Mouse (Mus musculus) limb, embryonic 10.5 days (tissue): ENCODE measurements around the gene Dio2. TPM values are rescaled to one million over a fixed set of nuclear protein-coding genes. Genes with fewer than 3 reads are reported as not detected.

Experiments used
- DNase-seq: peaks from one replicate; pipeline ENCODE4 v3.0.0-alpha.2; 2017; ENCODE audit warnings: low spot score
- H3K27ac ChIP-seq: fragments of 300-500 bp; sonication (generic); 2 replicates; pipeline ENCODE4 v1.5.1; 2016; ENCODE audit warnings: mild to moderate bottlenecking
- H3K27me3 ChIP-seq: fragments of 300-500 bp; sonication (generic); 2 replicates; pipeline ENCODE4 v1.6.1; 2016; ENCODE audit warnings: low read depth, mild to moderate bottlenecking; ENCODE audit not compliant: poor library complexity, severe bottlenecking
- H3K36me3 ChIP-seq: fragments of 300-500 bp; sonication (generic); 2 replicates; pipeline ENCODE4 v1.6.1; 2016; ENCODE audit warnings: mild to moderate bottlenecking, moderate library complexity
- H3K4me1 ChIP-seq: fragments of 300-500 bp; sonication (generic); 2 replicates; pipeline ENCODE4 v1.6.1; 2016
- H3K4me3 ChIP-seq: fragments of 300-500 bp; sonication (generic); 2 replicates; pipeline ENCODE4 v1.5.1; 2016; ENCODE audit warnings: mild to moderate bottlenecking, moderate library complexity
- H3K9me3 ChIP-seq: fragments of 300-500 bp; sonication (generic); replicated peaks from 2 replicates; pipeline ENCODE4 v1.6.1; 2016; ENCODE audit warnings: mild to moderate bottlenecking
- WGBS: fragments of 180-500 bp; shearing (Covaris S2); methylation state at CpG from one replicate; pipeline ENCODE4 v1.1.7; 2016; 5-methylcytosine and 5-hydroxymethylcytosine counted together
- polyA plus RNA-seq: library from polyadenylated mRNA; unstranded; fragments of >200 nt; fragmentation: Nextera tagmentation; extraction: Ambion mirVana; gene quantifications from 2 replicates; pipeline ENCODE4 v1.2.1, GENCODE M21; 2016

Gene Dio2
- polyA plus RNA-seq = 0.04 TPM in 1 of 2 replicates, not detected in the other

DNA sequence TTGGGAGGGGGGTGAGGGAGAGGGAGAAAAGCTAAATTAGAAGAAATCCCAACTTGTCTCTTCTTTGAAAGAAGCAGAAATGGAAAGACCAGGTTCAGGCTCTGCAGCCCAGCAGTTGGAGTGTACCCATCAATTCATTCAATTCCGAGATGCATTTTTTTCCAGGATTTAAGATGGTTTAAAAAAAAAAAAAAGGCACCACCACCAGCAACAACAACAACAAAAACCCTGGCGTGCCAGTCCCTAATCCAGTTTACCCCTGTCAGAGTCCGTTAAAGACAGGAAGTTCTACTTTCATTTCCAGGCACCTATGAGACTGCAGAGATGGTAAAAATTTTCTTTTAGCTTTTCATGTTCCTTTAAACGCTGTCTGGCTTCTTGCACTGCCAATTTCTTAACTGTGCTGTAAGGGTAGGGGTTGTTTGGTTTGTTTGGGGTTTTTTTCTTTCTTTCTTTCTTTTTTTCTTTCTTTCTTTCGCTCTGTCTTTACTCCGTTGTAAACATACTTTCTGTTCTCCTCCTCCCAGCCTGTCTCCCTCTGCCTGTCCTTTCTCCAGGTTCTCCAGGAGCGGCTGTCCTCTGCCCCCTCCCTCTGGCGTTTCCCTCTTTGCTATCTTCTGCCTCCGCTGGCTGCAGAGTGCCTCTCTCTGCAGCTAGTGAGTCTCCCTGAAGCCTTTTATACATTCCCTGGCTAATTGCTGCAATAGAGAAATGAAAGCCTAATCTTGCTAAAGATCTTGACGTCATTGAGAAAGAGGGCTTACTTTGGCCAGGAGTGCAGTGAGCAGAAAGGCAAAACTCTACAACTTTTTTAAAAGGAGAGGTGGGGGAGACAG is at the start of gene Dio2:
Dio2 (minus strand) TSS at position 51 of the 836 bp plus-strand sequence.
- H3K4me3 ChIP-seq = peak within 1 kb of the TSS; percentile 15; the same call in 1 of the 2 replicates
- 0 out of 2 replicates have a peak, but pooled peaks cover 5% of the 10 kb centered on the region for H3K4me1 ChIP-seq
- DNase-seq = no peak
- no peaks in the 10 kb centered on the region for H3K36me3 ChIP-seq
- H3K27ac ChIP-seq = no peak within 1 kb of the TSS
- WGBS = 23% methylated on average over 10 of the region's 10 CpGs
- H3K27me3 ChIP-seq = no peaks in the 10 kb centered on the region
- H3K9me3 ChIP-seq = no peaks in the 10 kb centered on the region

DNA sequence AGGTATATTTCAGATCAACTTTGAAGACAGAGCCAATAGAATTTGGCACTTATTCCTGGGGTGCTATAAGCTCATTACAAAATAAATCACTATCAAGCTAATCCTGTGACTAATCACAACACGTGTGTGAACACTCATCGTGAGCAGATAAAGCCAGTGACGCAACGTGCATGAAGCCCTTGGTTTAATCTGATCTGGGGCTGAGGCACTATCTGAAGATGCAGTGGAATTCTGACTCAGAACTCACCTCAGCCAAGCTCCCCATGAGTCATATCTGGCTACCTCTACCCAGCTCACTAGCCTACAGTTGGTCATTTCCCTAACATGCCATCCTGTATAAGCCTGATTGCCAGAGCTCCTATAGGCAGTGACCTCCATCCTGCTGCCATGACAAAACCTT is 43.2 kb upstream of the Dio2 start:
- H3K27ac ChIP-seq = no peak overlapping the region
- DNase-seq = no peak
- no peaks in the 10 kb centered on the region for H3K9me3 ChIP-seq
- H3K27me3 ChIP-seq = no peaks in the 10 kb centered on the region
- H3K36me3 ChIP-seq = no peaks in the 10 kb centered on the region
- no peak overlapping the region for H3K4me3 ChIP-seq
- no peaks in the 10 kb centered on the region for H3K4me1 ChIP-seq
- WGBS = 91% methylated on average over 4 of the region's 4 CpGs

GRCm38 (mm10) chr12:90744752-90745151 is 6.5 kb upstream of the Dio2 start:
- Histone ChIP-seq H3K4me3 (no peak overlapping the region), H3K27me3 (no peaks in the 10 kb centered on the region)
- no peak for DNase-seq

GRCm38 (mm10) chr12:90743633-90744032 is 5.4 kb upstream of the Dio2 start:
- no peak for DNase-seq

More at GRCm38 (mm10) chr12:90744752-90745151, 6.5 kb upstream of the Dio2 start:
- Histone ChIP-seq H3K36me3 (no peaks in the 10 kb centered on the region), H3K9me3 (no peaks in the 10 kb centered on the region), H3K27ac (no peak overlapping the region), H3K4me1 (no peaks in the 10 kb centered on the region)

GRCm38 (mm10) chr12:90740468-90740867 is 2.2 kb upstream of the Dio2 start:
- 42% methylated on average over 2 of the region's 2 CpGs for WGBS
- H3K4me1 ChIP-seq = 0 out of 2 replicates have a peak, but pooled peaks cover 5% of the 10 kb centered on the region
- H3K4me3 ChIP-seq = no peak overlapping the region
- no peaks in the 10 kb centered on the region for H3K36me3 ChIP-seq
- no peak overlapping the region for H3K27ac ChIP-seq
- peak; percentile 52 for DNase-seq
- H3K9me3 ChIP-seq = no peaks in the 10 kb centered on the region
- no peaks in the 10 kb centered on the region for H3K27me3 ChIP-seq

More at GRCm38 (mm10) chr12:90743633-90744032, 5.4 kb upstream of the Dio2 start:
- H3K27ac ChIP-seq = no peak overlapping the region
- 0 out of 2 replicates have a peak, but pooled peaks cover 4% of the 10 kb centered on the region for H3K4me1 ChIP-seq
- 37% methylated on average over 3 of the region's 3 CpGs for WGBS
- no peaks in the 10 kb centered on the region for H3K27me3 ChIP-seq
- no peaks in the 10 kb centered on the region for H3K9me3 ChIP-seq
- H3K36me3 ChIP-seq = no peaks in the 10 kb centered on the region
- H3K4me3 ChIP-seq = no peak overlapping the region

DNA sequence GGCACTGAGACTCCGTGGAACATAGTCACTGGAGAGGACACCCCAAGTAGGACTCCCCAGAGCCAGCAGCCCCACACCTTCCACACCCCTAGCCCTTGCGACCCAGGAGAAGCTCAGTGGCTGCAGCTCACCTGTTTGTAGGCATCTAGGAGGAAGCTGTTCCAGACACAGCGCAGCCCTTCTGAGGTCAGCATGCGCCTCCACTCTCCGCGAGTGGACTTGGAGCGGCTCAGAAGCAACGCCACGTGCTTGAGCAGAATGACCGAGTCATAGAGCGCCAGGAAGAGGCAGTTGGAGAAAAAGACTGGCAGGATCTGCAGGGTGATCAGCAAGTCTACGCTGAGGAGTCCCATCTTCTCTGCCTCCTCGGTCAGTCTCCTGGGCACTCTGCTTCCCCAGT is 306 bp downstream of the Dio2 start:
- H3K4me3 ChIP-seq = no peak overlapping the region
- H3K36me3 ChIP-seq = no peaks in the 10 kb centered on the region
- no peaks in the 10 kb centered on the region for H3K9me3 ChIP-seq
- DNase-seq = no peak
- 85% methylated on average over 13 of the region's 13 CpGs for WGBS
- H3K27ac ChIP-seq = no peak overlapping the region
- H3K27me3 ChIP-seq = no peaks in the 10 kb centered on the region
- 0 out of 2 replicates have a peak, but pooled peaks cover 5% of the 10 kb centered on the region for H3K4me1 ChIP-seq

GRCm38 (mm10) chr12:90735447-90735846 is 2.8 kb downstream of the Dio2 start:
- Histone ChIP-seq H3K27ac (no peak overlapping the region), H3K36me3 (no peaks in the 10 kb centered on the region), H3K27me3 (no peaks in the 10 kb centered on the region), H3K4me3 (no peak overlapping the region), H3K4me1 (0 out of 2 replicates have a peak, but pooled peaks cover 5% of the 10 kb centered on the region), H3K9me3 (no peaks in the 10 kb centered on the region)
- WGBS = 84% methylated on average over 6 of the region's 6 CpGs
- no peak for DNase-seq

- Histone ChIP-seq H3K27me3 (no peaks in the 10 kb centered on the region), H3K27ac (no peak overlapping the region), H3K4me1 (0 out of 2 replicates have a peak, but pooled peaks cover 5% of the 10 kb centered on the region), H3K9me3 (no peaks in the 10 kb centered on the region), H3K36me3 (no peaks in the 10 kb centered on the region), H3K4me3 (no peak overlapping the region)
- WGBS = 86% methylated on average over 5 of the region's 5 CpGs
- no peak for DNase-seq
Measured at GRCm38 (mm10) chr12:90734503-90734902, 3.7 kb downstream of the Dio2 start.

GRCm38 (mm10) chr12:90733721-90734120 is 4.5 kb downstream of the Dio2 start:
- H3K4me3 ChIP-seq = no peak overlapping the region
- no peaks in the 10 kb centered on the region for H3K27me3 ChIP-seq
- H3K36me3 ChIP-seq = no peaks in the 10 kb centered on the region
- H3K27ac ChIP-seq = no peak overlapping the region
- no peak for DNase-seq
- H3K9me3 ChIP-seq = no peaks in the 10 kb centered on the region
- H3K4me1 ChIP-seq = 0 out of 2 replicates have a peak, but pooled peaks cover 3% of the 10 kb centered on the region
- 91% methylated on average over 6 of the region's 6 CpGs for WGBS

DNA sequence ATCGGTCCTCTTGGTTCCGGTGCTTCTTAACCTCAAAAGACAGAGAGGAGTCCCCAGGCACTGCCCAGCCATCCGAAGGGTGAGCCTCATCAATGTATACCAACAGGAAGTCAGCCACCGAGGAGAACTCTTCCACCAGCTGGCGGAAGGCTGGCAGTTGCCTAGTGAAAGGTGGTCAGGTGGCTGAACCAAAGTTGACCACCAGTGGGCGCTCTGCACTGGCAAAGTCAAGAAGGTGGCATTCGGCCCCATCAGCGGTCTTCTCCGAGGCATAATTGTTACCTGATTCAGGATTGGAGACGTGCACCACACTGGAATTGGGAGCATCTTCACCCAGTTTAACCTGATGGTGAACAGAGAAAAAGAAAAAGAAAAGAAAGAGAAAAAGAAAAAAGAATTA is 8.6 kb downstream of the Dio2 start:
- H3K4me3 ChIP-seq = no peak overlapping the region
- H3K27me3 ChIP-seq = no peaks in the 10 kb centered on the region
- H3K27ac ChIP-seq = no peak overlapping the region
- no peaks in the 10 kb centered on the region for H3K4me1 ChIP-seq
- 47% methylated on average over 10 of the region's 10 CpGs for WGBS
- DNase-seq = peak; percentile 75
- no peaks in the 10 kb centered on the region for H3K9me3 ChIP-seq
- no peaks in the 10 kb centered on the region for H3K36me3 ChIP-seq

DNA sequence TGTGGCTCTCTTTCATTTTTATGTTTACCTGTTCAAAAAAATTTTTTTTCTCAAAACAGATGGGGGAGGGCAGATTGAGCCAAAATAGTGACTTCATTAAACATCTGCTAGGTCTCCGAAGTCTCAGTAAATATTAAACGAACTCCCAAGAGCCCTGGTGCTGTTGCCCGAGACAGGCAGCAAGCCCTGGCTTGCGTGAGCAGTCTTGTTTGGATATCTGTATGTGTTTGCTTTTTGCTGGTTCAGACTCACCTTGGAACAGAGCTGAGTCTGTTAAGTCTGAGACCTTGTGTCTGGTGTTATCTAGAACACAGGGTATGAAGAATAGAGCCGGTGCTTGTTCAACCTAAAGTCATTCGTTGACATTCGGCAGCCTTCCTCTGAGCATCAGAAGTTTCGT is 13.1 kb downstream of the Dio2 start:
- H3K27me3 ChIP-seq = no peaks in the 10 kb centered on the region
- H3K36me3 ChIP-seq = no peaks in the 10 kb centered on the region
- DNase-seq = no peak
- no peaks in the 10 kb centered on the region for H3K4me1 ChIP-seq
- no peak overlapping the region for H3K27ac ChIP-seq
- H3K9me3 ChIP-seq = no peaks in the 10 kb centered on the region
- no peak overlapping the region for H3K4me3 ChIP-seq
- WGBS = 89% methylated on average over 8 of the region's 8 CpGs

DNA sequence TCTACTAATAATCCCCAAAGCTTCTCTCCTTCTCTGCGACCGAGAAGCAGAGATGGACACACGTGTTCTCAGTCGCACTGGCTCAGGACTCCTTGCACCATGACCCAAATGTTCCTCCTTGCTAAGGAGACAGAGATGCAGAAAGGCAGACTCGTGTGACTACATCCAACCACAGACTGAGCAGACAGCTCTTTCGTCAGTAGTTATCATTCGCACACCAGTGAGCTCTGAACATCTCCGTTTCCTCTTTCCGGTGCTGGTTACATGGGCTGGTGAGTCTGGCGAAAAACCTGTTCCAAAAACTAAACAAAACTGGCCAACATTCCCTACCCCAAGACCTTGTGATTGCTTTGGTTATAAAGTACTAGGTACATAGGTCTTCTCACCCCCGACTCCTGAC is 13.6 kb downstream of the Dio2 start:
- H3K27me3 ChIP-seq = no peaks in the 10 kb centered on the region
- 92% methylated on average over 11 of the region's 11 CpGs for WGBS
- DNase-seq = no peak
- no peaks in the 10 kb centered on the region for H3K36me3 ChIP-seq
- peaks cover 3% of the 10 kb centered on the region; the same call in 1 of the 2 replicates for H3K4me1 ChIP-seq
- H3K4me3 ChIP-seq = no peak overlapping the region
- no peak overlapping the region for H3K27ac ChIP-seq
- H3K9me3 ChIP-seq = no peaks in the 10 kb centered on the region

DNA sequence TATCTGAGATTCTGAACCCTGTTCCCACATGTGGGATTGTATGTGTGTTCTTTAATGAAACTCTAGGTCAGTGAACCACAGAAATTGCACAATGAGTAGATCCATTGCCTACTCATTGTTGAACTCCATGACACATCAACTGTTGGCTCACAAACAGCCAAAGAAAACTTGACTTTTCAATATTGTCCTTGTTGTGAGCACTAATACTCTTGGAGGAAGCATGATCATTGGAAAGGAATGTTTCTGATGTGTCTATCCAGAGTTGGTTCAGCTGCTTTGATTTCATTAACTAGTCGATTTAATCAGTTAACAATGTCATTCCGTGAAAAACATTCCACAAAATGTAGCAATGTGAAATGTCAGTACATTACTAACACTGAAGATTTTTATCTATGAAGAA is 44.1 kb downstream of the Dio2 start:
- Histone ChIP-seq H3K36me3 (no peaks in the 10 kb centered on the region), H3K4me3 (no peak overlapping the region), H3K4me1 (no peaks in the 10 kb centered on the region), H3K27me3 (no peaks in the 10 kb centered on the region), H3K9me3 (no peaks in the 10 kb centered on the region), H3K27ac (no peak overlapping the region)
- WGBS = 96% methylated on average over 2 of the region's 2 CpGs
- DNase-seq = no peak
